Mouse (Mus musculus) embryonic facial prominence, embryonic 13.5 days (tissue): ENCODE results near the gene Enah. TPM values are rescaled to one million over a fixed set of nuclear protein-coding genes. Genes with fewer than 3 reads are reported as not detected.

Experiments
- ATAC-seq: fragments of 200-750 bp; cut with Nextera tagmentation; 2 replicates; pipeline ENCODE4 v1.8.0; 2017; ENCODE audit warnings: low read depth; ENCODE audit not compliant: insufficient number of reproducible peaks, insufficient read depth, low FRiP score, low TSS enrichment
- H3K27ac ChIP-seq: fragments of 300-500 bp; sonication (generic); 2 replicates; pipeline ENCODE4 v1.5.1; 2015; ENCODE audit warnings: moderate library complexity, mild to moderate bottlenecking, inconsistent platforms
- H3K27me3 ChIP-seq: fragments of 300-500 bp; sonication (generic); 2 replicates; pipeline ENCODE4 v1.6.1; 2015; ENCODE audit warnings: mild to moderate bottlenecking, inconsistent platforms
- H3K36me3 ChIP-seq: fragments of 300-500 bp; sonication (generic); 2 replicates; pipeline ENCODE4 v1.6.1; 2015; ENCODE audit warnings: mild to moderate bottlenecking, inconsistent platforms
- H3K4me1 ChIP-seq: fragments of 300-500 bp; sonication (generic); 2 replicates; pipeline ENCODE4 v1.6.1; 2015; ENCODE audit warnings: inconsistent platforms
- H3K4me2 ChIP-seq: fragments of 300-500 bp; sonication (generic); 2 replicates; pipeline ENCODE4 v1.6.1; 2015; ENCODE audit warnings: moderate library complexity, mild to moderate bottlenecking, inconsistent platforms
- H3K4me3 ChIP-seq: fragments of 300-500 bp; sonication (generic); 2 replicates; pipeline ENCODE4 v1.5.1; 2015; ENCODE audit warnings: mild to moderate bottlenecking, inconsistent platforms
- H3K9ac ChIP-seq: fragments of 300-500 bp; sonication (generic); 2 replicates; pipeline ENCODE4 v1.6.1; 2015; ENCODE audit warnings: mild to moderate bottlenecking, inconsistent platforms
- H3K9me3 ChIP-seq: fragments of 300-500 bp; sonication (generic); 2 replicates; pipeline ENCODE4 v1.6.1; 2016; ENCODE audit warnings: inconsistent platforms
- WGBS: fragments of 180-500 bp; shearing (Covaris S2); methylation state at CpG from one replicate; pipeline ENCODE4 v1.1.7; 2015; ENCODE audit warnings: mixed read lengths; 5-methylcytosine and 5-hydroxymethylcytosine counted together
- polyA plus RNA-seq: library from polyadenylated mRNA; unstranded; fragments of >200 nt; fragmentation: Nextera tagmentation; extraction: Ambion mirVana; gene quantifications from 2 replicates; pipeline ENCODE4 v1.2.1, GENCODE M21; 2015

The Enah gene
- polyA plus RNA-seq, 1 experiment from 2014 or later, result 28.0 TPM

DNA sequence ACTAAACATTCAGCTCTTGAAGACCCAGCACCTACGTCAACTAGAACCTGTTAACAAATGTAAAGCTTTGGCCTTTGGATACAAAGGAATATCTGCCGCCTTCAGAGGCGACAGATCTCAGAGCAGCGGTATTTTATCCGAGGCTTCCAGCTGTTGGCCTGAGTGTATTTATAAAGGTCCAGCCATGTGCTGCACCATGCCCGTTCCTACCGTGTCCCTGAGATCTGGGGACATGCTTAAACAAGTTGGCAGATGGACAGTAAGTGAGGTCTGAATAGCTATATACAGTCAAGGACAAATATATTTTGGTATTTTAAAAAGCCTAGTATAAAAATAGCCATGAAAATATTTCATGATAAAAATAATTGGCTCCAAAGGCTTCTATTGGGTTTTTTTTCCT lies 32.6 kb upstream of the Enah start:
- H3K4me2 ChIP-seq, result no peak overlapping the region
- ATAC-seq, result no peak
- H3K9me3 ChIP-seq, result no peaks in the 10 kb centered on the region
- no peak overlapping the region for H3K27ac ChIP-seq
- H3K9ac ChIP-seq, result no peak overlapping the region
- H3K27me3 ChIP-seq, result no peaks in the 10 kb centered on the region
- 79% methylated on average over 7 of the region's 7 CpGs for WGBS
- H3K4me3 ChIP-seq, result no peak overlapping the region
- no peaks in the 10 kb centered on the region for H3K36me3 ChIP-seq
- H3K4me1 ChIP-seq, result peaks cover 35% of the 10 kb centered on the region

DNA sequence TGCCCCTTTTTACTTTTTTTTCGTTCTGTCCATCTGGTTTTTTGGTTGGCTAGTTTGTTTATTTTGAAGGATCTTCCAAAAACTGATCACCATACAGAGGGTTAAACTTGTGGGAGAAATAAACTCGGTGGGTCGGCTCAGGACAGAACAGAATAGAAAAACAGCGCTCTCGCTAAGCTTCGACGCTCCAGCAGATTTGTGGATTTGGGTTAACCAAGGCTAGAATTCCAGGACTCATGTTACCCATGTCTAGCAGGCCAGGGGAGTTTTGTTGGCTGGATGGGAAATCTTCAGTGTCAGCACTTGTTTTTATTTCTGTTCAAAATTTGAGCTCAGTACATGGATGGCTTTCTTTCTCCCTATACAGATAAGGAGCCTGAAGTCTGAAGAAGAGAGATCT lies 30.0 kb upstream of the Enah start:
- no peak overlapping the region for H3K4me2 ChIP-seq
- ATAC-seq, result no peak
- WGBS, result 33% methylated on average over 7 of the region's 7 CpGs
- no peaks in the 10 kb centered on the region for H3K36me3 ChIP-seq
- H3K9me3 ChIP-seq, result no peaks in the 10 kb centered on the region
- 0 out of 2 replicates have a peak overlapping the region, but pooled peaks have one; percentile 66 for H3K27ac ChIP-seq
- no peak overlapping the region for H3K9ac ChIP-seq
- no peaks in the 10 kb centered on the region for H3K27me3 ChIP-seq
- H3K4me3 ChIP-seq, result no peak overlapping the region
- peaks cover 29% of the 10 kb centered on the region for H3K4me1 ChIP-seq

DNA sequence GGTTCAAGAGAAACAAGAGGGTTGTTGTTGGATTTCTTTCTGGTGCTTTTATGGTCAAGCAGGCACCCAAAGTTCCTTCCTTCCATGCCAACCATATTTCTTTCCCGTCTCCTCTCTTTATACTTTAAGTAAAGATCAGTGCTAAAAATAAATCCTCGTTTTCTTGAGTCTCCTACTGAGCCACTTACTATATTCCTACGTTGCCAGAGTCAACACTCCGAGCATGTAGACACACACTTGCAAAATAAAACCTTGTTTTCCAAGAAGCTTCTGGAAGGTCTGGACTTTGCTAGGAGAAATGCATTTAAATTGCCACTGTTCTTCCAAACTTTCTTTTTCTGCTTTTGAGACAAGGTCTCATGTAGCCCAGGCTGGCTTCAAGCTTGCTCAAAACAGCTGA lies 28.3 kb upstream of the Enah start:
- Histone ChIP-seq H3K9me3 (no peaks in the 10 kb centered on the region), H3K4me2 (no peak overlapping the region), H3K4me1 (peaks cover 27% of the 10 kb centered on the region), H3K4me3 (no peak overlapping the region), H3K36me3 (no peaks in the 10 kb centered on the region), H3K9ac (no peak overlapping the region), H3K27me3 (no peaks in the 10 kb centered on the region), H3K27ac (no peak overlapping the region)
- ATAC-seq, result no peak
- WGBS, result 83% methylated on average over 4 of the region's 4 CpGs

DNA sequence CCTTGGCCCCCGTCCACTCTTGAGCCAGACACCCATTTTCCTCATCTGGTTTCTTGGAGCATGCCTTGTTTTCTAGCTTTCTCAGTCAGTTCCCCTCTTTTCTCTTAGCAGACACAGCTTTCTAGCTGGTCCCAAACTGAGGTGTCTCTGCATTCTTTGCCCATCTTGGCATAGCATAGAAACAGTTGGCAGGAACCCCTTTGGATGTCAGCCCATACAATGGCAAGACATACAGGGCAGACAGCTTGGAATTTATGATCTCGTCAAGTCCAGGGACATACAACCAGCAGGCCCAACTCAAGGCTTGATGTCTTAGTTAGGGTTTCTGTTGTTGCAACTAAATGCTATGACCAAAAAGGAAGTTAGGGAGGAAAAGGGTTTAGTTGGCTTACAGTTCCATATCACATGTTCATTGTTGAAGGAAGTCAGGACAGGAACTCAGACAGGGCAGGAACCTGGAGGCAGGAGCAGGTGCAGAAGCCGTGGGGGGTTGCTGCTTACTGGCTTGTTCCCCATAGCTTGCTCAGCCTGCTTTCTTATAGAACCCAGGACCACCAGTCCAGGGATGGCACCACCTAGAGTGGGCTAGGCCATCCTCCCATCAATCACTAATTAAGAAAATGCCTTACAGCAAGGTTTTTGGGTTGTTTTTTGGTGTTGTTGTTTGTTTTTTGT lies 27.4 kb upstream of the Enah start:
- H3K4me1 ChIP-seq, result peaks cover 20% of the 10 kb centered on the region
- no peaks in the 10 kb centered on the region for H3K9me3 ChIP-seq
- WGBS, result 87% methylated on average over 3 of the region's 3 CpGs
- H3K27ac ChIP-seq, result no peak overlapping the region
- no peak for ATAC-seq
- no peak overlapping the region for H3K4me2 ChIP-seq
- no peak overlapping the region for H3K4me3 ChIP-seq
- H3K9ac ChIP-seq, result no peak overlapping the region
- H3K27me3 ChIP-seq, result no peaks in the 10 kb centered on the region
- no peaks in the 10 kb centered on the region for H3K36me3 ChIP-seq

DNA sequence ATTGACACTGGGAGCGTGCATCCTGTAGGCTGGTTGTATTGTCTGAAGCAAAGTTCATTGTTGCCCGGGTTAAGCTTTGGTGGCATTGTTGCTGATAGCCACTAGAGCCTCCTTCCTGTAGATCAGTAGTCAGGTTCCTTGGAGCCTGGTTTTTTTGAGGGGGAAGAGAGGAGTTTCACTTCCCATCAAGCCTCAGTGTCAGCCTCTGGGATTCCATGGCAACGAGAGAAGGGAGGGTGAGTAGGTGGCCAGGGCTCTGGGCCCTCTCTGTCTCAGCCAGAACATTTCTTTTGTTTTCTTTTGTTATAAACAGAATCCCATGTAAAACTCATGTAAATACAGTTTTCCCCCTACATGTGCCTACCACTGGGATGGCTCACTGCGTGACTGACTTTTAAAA lies 25.4 kb upstream of the Enah start:
- no peaks in the 10 kb centered on the region for H3K36me3 ChIP-seq
- no peak overlapping the region for H3K4me3 ChIP-seq
- H3K27me3 ChIP-seq, result no peaks in the 10 kb centered on the region
- H3K4me2 ChIP-seq, result no peak overlapping the region
- no peaks in the 10 kb centered on the region for H3K9me3 ChIP-seq
- no peak overlapping the region for H3K27ac ChIP-seq
- no peak overlapping the region for H3K9ac ChIP-seq
- peaks cover 14% of the 10 kb centered on the region for H3K4me1 ChIP-seq
- no peak for ATAC-seq
- WGBS, result 82% methylated on average over 4 of the region's 4 CpGs

DNA sequence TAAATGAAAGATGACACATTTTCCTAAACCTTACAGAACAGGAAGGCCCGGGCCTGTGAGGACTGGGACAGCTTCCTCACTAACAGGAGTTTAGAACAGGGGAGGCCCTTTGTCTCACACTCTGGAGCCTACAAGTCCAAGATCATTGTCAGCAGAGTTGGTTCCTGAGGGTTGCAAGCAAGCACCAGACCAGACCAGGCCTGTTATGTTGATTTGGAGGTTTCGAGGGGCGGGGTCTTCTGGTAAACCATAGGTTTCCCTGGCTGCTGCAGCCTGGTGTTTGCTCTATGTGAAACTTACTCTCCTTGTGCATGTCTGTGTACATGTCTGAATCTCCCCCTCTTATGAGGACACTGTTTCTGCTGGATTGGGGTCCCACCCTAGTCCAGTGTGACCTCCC lies 20.7 kb upstream of the Enah start:
- no peak for ATAC-seq
- Histone ChIP-seq H3K4me2 (no peak overlapping the region), H3K9ac (no peak overlapping the region), H3K27ac (peak overlapping the region; percentile 5; the same call in 1 of the 2 replicates), H3K27me3 (no peaks in the 10 kb centered on the region), H3K9me3 (no peaks in the 10 kb centered on the region), H3K4me1 (peaks cover 7% of the 10 kb centered on the region; the same call in 1 of the 2 replicates), H3K4me3 (no peak overlapping the region), H3K36me3 (no peaks in the 10 kb centered on the region)
- 83% methylated on average over 3 of the region's 3 CpGs for WGBS

DNA sequence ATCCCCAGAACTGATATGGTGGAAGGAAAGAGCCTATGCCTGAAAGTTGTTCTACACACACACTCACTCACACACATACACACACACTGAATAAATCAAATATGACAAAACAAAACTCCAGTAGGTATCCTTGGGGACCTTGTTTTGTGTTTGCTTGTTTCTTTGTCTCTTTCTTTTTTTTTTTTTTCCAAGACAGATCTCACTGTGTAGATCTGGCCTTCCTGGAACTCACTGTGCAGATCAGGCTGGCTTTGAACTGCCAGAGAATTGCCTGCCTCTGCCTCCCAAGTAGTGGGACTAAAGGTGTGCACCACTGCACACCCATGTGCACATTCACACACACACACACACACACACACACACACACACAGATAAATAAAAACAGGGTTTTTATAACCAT lies 12.0 kb upstream of the Enah start:
- H3K4me3 ChIP-seq, result no peak overlapping the region
- H3K9me3 ChIP-seq, result no peaks in the 10 kb centered on the region
- H3K27ac ChIP-seq, result no peak overlapping the region
- no peak overlapping the region for H3K4me2 ChIP-seq
- no peak overlapping the region for H3K9ac ChIP-seq
- ATAC-seq, result no peak
- no peaks in the 10 kb centered on the region for H3K27me3 ChIP-seq
- no peaks in the 10 kb centered on the region for H3K36me3 ChIP-seq
- peaks cover 16% of the 10 kb centered on the region for H3K4me1 ChIP-seq

DNA sequence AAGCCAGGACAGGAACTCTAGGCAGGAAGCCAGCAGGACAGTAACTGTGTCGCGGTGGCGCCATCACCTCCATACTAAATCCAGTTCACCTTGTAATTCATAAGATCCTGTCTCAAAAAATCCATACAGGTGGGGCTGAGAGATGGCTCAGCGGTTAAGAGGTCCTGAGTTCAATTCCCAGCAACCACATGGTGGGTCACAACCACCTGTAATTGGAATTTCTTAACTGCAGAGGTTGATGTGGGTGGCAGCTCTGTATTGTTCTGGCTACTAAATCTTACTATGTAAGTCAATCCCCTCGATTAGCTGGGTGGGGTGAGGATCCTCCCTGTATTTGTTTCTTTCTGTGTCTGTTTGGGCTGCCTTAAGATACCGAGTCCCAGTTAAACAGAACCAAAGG lies 11.3 kb upstream of the Enah start:
- H3K4me3 ChIP-seq, result no peak overlapping the region

DNA sequence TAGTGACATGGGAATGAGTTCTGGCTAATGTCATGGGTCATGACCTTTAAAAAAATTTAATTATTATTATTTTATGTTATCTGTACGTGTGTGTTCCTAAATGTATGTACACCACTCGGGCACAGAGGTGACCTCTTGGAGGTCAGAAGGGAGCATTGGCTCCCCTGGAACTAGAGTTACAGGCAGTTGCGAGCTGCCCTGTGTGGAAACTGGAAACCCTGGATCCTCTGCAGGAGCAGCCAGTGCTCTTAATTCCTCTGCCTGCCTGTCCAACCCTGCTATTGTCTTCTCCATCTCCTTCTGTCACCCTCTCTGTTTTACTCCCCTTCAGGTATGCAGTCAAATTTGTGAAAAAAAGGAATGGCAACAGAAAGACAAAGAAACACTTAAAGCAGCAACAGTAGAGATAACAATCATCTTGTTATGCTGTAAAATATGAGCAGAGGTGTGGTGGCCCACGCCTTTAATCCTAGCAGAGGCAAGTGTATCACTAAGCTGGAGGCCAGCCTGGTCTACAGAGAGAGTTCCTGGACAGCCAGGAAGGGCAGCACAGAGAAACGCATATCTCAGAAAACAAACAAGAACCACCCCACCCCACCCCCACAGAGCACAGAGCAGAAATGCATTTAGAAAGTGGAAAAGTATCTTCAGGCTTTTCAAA lies 10.3 kb upstream of the Enah start:
- no peak overlapping the region for H3K27ac ChIP-seq
- H3K36me3 ChIP-seq, result no peaks in the 10 kb centered on the region
- no peak for ATAC-seq
- 59% methylated on average over 5 of the region's 5 CpGs for WGBS
- H3K4me1 ChIP-seq, result peaks cover 32% of the 10 kb centered on the region
- no peak overlapping the region for H3K4me3 ChIP-seq
- H3K9me3 ChIP-seq, result no peaks in the 10 kb centered on the region
- H3K9ac ChIP-seq, result no peak overlapping the region
- no peaks in the 10 kb centered on the region for H3K27me3 ChIP-seq
- H3K4me2 ChIP-seq, result no peak overlapping the region

More for the DNA sequence above, 11.3 kb upstream of the Enah start:
- no peak for ATAC-seq
- no peak overlapping the region for H3K27ac ChIP-seq
- no peak overlapping the region for H3K9ac ChIP-seq
- H3K27me3 ChIP-seq, result no peaks in the 10 kb centered on the region
- WGBS, result 79% methylated on average over 6 of the region's 6 CpGs
- H3K36me3 ChIP-seq, result no peaks in the 10 kb centered on the region
- no peaks in the 10 kb centered on the region for H3K9me3 ChIP-seq
- H3K4me2 ChIP-seq, result no peak overlapping the region
- H3K4me1 ChIP-seq, result peaks cover 23% of the 10 kb centered on the region

DNA sequence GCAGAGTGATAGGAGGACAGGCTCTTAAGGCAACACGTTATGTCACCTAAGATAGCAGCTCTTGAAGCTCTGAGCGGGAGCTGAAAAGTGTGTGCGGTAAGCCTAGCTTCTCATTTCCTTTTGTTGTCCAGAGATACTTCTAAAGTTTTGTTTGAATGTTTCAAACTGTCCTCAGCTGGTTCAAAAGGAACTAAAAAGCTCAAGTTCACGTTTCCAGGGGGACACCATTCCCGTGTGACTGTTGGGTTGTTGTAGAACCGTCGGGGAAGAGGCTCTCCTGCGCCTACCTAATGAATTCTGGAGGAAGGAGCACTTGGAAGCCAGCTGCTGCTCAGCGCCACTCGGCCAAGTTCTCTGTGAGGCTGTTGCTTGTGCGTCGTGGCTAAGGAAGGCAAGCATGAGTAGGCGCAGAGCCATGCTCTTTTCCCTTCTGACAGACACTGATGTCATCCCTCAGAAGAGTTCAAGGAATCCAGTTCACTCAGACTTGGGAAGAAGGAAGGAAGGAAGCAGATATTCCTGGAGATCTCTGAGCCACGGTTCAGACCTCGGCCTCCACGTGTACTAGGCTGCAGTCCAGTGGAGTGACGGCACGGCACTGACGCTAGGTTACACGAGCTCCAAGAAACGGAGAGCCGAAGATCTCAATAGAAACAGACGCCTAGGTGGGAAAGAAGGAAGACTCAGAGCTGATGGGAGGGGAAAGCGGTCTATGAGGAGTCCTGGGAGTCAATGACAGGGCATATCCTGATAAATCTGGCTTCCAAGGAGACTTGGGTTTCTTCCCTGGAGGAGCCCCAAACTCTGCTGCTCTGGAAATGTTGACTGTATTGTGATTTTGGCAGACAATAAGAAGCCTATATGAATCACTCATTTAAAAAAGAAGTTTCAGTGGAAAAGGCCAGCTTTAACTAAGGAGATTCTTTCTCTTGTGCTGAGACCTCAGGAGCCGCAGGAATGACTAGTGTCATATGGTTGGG lies 8.7 kb upstream of the Enah start:
- Histone ChIP-seq H3K36me3 (no peaks in the 10 kb centered on the region), H3K4me1 (peaks cover 32% of the 10 kb centered on the region), H3K9me3 (no peaks in the 10 kb centered on the region), H3K4me3 (no peak overlapping the region), H3K4me2 (no peak overlapping the region), H3K9ac (no peak overlapping the region), H3K27me3 (no peaks in the 10 kb centered on the region), H3K27ac (peak overlapping the region; percentile 76; the same call in 1 of the 2 replicates)
- 84% methylated on average over 25 of the region's 25 CpGs for WGBS
- ATAC-seq, result no peak

DNA sequence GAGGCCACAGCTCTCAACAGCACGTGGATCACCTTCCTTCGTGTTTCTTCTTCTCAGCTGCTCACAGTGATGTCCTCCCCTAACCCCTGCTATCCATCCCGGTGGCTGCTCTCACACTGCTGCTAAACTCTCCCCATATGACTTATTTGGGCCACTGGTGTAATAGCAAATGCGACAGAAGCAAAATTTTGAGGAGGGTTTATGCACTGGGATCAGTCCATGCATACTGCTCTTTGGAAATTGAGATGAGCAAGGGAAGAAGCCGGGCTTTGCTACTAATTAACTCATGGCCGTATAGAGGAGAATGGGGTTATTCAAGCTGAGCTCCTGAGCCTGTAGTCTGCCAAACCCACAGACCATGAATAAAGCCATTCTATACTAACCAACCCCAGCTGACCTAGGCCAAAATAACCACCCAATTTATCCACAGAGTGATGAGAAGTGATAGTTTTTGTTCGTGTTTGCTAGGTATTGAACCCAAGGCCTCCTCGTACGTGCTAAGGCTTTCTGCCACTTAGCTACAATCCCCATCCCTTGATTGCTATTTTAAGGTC lies 7.7 kb upstream of the Enah start:
- Histone ChIP-seq H3K27ac (peak overlapping the region; percentile 76), H3K27me3 (no peaks in the 10 kb centered on the region), H3K9ac (no peak overlapping the region), H3K36me3 (no peaks in the 10 kb centered on the region), H3K4me3 (no peak overlapping the region), H3K9me3 (no peaks in the 10 kb centered on the region), H3K4me1 (peaks cover 32% of the 10 kb centered on the region), H3K4me2 (no peak overlapping the region)
- ATAC-seq, result no peak
- WGBS, result 47% methylated on average over 9 of the region's 9 CpGs
